Mouse (Mus musculus): ENCODE measurements around the gene Bcl6.

DNA sequence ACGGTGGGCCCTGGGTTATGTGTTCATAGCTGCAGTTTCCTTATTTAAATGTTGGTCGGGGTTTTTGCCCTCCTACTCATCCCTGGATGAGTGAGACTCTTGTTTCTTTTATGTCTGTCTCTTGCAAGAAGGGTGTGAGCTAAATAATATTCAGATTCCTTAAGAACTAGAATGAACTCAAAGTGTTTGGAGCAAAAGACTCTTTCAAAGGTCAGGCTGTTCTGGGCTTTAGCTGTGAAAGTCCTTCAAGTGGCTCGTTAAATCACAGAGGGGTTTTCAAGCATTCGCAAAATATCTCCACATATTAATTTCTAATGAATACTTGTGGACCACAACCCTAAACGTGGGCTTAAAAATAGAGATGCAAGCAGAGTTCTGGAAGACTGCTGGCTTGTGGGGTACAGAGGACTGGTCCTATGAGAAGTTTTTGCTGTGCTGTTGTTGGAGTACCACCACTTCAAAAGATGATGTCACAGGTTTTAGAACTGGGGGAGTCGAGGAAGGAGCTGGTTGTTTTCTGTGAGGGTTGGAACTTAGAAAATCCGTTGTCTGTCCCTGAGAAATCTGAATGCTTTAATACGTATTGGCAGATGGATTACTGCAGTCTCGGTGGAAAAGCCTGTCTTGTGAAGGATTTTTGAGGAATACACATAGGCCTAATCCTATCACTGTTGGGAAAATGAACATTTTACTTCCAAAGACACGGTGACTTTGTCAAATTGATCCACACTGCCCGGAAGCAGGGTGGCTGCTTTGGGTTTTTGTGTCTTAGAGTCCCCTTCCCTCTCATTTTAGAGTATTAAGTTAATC lies 1.7 kb upstream of the Bcl6 start:
- TF ChIP-seq CTCF (IDR thresholded peaks at IDR 0.05; ENCODE audit: insufficient read depth, low read length) (no peak), POLR2A (IDR thresholded peaks at IDR 0.05; ENCODE audit: borderline replicate concordance, extremely low read depth, low read depth, low read length) (no peak)
